Mouse (Mus musculus): ENCODE data around the gene C2cd3.

C2cd3 gene

DNA sequence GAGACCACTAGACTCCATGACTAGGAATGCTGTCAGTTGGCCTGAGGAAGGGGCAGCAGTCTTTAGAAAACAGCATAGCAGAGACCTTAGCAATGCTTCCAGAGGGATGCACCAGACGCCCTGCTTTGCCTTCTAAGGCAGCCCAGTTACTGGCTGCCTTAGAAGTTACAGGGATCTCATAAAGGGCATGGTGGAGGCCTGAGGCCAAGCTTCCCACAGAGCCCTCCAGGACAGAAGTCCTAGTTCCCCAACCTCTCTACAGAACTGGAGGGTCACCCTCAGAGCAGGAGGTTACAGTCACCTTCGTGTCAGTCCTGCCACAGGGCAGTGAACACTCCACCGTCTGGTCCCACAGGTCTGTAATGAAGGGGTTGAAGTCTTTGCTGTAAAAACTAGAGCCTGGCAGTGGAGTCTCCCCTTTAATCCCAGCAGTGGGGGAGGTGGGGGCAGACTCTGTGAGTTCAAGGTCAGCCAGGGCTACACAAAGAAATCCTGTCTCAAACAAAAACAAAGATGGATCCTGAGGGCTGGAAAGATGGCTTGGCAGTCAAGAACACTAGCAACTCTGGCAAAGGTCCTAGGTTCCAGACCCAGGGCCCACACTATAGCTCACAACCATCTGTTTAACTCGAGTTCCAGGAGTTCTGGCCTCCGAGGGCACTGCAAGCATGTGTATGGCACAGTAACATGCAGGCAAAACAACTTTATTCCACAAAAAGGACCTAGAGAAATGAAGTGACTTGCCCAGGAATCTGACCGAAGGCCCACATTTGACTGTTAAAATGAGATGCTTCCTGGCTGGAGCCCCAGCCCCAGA is 129.2 kb downstream of the C2cd3 start:
- DNase-seq = no peak

DNA sequence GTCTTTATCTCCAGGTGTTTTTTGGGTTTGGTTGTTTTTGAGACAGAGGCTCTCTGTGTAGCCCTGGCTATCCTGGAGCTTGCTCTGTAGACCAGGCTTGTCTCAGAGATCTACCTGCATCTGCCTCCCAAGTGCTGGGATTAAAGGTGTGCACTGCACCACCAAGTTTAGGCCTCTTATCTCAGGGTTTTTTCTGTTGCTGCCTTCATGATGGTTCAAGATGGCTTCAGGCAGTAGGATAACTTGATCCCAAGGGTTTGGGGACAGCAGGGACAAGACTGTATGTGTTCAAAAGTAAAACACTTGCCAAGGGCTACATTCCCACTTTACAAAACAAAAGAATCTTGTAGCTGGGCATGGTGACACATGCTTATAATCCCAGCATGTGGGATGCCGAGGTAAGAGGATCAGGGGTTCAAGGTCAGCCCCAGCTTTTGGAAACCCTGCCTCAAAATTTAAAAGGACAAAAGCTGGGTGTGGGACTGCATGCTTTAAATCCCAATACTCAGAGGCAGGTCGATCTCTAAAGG is 129.9 kb downstream of the C2cd3 start:
- no peak for DNase-seq

DNA sequence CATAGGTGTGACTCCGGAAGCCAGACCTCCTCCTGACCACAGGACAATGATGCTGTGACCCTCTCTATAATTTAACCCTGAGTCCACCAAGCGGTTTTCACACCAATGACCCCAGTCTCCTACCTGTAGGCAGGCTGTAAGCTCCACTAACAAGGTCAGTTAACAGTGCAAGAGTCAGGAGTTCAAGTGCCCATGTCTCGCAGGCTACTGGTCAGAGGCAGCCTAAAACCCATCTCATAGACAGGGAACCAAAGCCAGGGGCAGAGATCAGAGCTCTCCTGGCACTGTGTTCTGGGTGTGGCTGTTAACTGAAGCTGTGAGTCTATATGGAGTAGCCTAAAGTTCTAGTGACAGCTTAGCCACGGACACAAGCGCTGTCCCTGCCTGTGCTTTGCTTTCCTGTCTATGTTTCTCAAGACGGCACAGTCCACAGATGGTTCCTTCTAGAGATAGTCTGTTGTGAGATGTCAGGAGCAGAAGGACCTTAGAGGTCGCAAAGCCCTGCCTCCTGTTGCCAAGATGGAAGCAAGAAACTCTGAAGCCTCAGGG is 130.4 kb downstream of the C2cd3 start:
- DNase-seq = no peak

DNA sequence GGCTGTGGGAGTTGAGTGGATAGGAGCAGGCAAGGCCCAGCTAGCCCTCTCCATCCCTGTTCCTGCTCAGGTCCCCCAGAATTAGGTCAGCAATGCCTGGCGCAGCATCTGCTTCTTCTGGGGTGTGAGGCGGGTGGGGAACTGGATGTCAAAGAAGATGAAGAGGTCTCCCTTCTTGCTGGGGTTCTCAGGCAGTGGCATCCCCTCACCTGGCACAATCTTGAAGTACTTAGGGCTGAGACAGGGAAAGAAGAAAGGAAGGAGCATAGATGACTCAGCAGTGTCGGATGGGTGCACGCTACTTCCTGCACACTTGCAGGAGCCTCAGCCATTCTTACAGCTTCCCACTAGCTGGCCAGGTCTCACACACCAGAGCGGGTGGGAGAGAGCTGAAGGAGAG is 131.0 kb downstream of the C2cd3 start:
- DNase-seq = no peak

DNA sequence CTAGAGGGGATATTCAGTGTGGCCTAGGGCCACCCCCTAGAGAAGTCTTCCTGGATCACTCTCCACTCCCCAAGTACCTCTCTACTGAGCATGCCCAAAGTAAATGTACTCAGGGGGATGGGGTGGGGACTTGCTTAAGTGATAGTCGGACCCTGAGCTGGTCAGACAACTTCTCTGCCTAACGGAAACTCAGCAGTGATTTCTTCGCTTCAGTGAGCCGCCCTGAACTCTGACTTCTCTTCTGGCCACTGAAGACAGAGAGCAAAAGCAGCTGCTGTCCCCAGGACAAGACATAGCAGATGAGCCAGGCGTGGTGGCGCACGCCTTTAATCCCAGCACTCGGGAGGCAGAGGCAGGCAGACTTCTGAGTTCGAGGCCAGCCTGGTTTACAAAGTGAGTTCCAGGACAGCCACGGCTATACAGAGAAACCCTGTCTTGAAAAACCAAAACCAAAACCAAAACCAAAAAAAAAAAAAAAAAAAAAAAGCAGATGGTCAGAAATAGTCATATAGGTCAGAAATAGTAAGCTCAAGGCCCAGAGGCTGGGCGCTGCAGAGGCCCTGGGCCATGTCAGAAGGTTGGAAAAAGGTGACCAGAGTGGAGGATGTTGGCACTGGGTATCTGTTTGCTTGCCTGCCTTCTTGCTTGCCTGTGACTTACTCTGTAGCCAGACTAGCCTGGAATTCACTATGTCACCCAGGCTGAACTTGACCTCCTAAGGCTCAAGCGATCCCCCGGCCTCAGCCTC is 132.9 kb downstream of the C2cd3 start:
- no peak for DNase-seq

DNA sequence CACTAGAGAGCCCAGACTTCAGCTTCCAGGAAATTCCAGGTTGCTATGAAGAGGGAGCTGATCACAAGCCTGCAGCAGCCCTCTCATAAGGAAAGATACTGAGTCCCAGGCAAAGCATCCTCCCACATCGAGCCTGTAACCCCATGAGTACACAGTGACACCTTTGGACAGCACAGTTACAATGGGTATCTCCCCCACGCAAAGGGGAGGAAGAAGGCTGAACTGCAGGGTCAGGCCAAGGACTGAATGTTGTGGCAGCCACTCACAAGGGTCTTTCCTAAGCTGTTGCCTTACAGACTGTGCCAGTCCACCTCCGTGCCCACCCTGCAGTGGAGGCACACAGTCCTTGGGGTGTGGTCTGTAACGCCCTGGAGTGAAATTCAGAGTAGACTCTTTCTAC is 134.5 kb downstream of the C2cd3 start:
- no peak for DNase-seq

DNA sequence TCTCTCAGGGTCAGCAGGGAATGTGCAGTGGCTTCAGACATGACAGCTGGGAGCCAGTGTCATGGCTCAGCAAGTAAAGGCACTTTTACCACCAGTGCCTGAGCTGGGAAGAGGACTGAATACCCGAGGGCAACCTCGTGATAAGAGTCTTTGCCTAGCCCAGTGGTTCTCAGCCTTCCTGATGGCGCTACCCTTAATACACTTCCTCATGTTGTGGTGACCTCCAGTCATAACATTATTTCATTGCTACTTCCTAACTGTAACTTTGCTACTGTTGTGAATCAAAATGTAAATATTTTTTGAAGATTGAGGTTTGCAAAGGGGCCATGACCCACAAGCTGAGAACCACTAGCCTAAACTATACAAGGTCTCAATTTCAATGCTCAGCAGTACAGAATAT is 136.6 kb downstream of the C2cd3 start:
- no peak for DNase-seq

DNA sequence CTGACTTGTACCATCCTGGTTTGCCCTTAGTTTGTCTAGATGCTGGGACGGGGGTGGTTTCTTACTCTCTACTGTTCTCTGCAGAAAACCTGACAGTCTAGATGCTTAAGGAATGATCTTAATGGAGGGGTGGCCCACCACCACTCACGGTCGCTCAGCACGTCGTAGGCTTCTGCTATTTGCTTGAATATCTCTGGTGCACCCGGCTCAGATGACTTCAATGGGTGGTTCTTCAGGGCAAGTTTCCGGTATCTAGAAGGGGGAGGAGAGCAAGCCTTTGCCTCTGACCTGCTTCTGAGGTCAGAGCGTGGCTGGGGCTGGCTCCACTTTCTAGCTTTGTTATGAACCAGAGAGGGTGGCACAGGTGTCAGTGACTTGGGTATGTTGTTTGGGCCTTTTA is 139.6 kb downstream of the C2cd3 start:
- DNase-seq = no peak

DNA sequence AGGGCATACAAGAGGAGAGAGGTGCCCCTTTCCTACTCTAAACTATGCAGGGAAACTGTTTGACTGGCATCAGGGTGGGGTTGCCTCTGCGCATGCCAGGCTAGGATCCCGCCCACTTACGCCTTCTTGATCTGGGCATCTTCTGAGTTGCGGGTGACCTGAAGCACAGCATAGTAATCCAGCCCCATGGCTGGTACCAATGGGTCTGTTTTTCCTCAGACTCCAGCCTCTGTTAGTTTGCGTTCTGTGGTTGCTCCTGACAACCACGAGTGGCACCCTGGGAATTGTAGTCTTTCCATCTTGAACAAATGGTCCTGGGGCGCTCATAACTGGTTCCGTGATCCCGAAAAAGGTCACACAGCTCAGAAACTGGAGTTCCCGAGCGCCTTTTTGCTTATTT is 142.5 kb downstream of the C2cd3 start, which contains the start of gene Dnajb13:
TSS of gene Dnajb13 (minus strand) at position 388 of the 400 bp plus-strand sequence.
- no peak for DNase-seq
